8 mouse cellular contexts compared by ENCODE assay signal in genomic region chr2:32857584-32857983, GRCm38 (mm10). TPM values are rescaled to one million over a fixed set of nuclear protein-coding genes. Genes with fewer than 3 reads are reported as not detected.
A peak's percentile ranks its signal among the peaks of the same experiment; 100 is the strongest.
DNase-seq lines count a peak whose midpoint lies in the region; ATAC-seq and TF ChIP-seq lines count a peak whose summit lies in the region.

No protein-coding gene starts in this region.

- no peak overlapping the region for H3K9ac ChIP-seq in ES-E14 (ENCODE audit: insufficient read depth, low read depth, low read length, poor library complexity, severe bottlenecking)
- H3K9ac ChIP-seq in forebrain, embryonic 16.5 days (replicated peaks; ENCODE audit: low read depth, low read length): no peak overlapping the region
- no peak overlapping the region for H3K9ac ChIP-seq in hindbrain, embryonic 12.5 days

- H3K4me3 ChIP-seq in ES-E14 (ENCODE audit: insufficient read depth in 1 of 2, low read depth in 1 of 2, low read length in 2 of 2, poor library complexity in 1 of 2, severe bottlenecking in 1 of 2): no peak overlapping the region
- H3K4me3 ChIP-seq in forebrain, embryonic 16.5 days (replicated peaks; ENCODE audit: low read length): no peak overlapping the region
- no peak overlapping the region for H3K4me3 ChIP-seq in hindbrain, embryonic 12.5 days

- no peaks in the 10 kb centered on the region for H3K9me3 ChIP-seq in ES-E14 (ENCODE audit: control insufficient read depth, insufficient read depth, low read depth, low read length)
- no peaks in the 10 kb centered on the region for H3K9me3 ChIP-seq in forebrain, embryonic 16.5 days (ENCODE audit: control insufficient read depth, low read length)
- no peaks in the 10 kb centered on the region for H3K9me3 ChIP-seq in hindbrain, embryonic 12.5 days (replicated peaks)

- H3K4me2 ChIP-seq in forebrain, embryonic 16.5 days (ENCODE audit: low read length): no peak overlapping the region
- H3K4me2 ChIP-seq in hindbrain, embryonic 12.5 days (replicated peaks): no peak overlapping the region

- DNase-seq in ES-E14 (ENCODE audit: low read depth, low spot score): peak; percentile 75
- peak; percentile 74 for DNase-seq in cerebellum, adult 11 months
- peak; percentile 67 to 76 for DNase-seq in layer of hippocampus, postnatal 14 days (ENCODE audit: low spot score in 2 of 2)
- peak; percentile 88 for DNase-seq in lung, postnatal 14 days
- DNase-seq in retina, embryonic 14.5 days (ENCODE audit: low spot score): peak; percentile 92
- DNase-seq in thymus, postnatal 25 days: peak; percentile 77

- H3K27ac ChIP-seq in ES-E14 (ENCODE audit: insufficient read depth, low read depth, low read length, poor library complexity, severe bottlenecking): no peak overlapping the region
- H3K27ac ChIP-seq in forebrain, embryonic 16.5 days (ENCODE audit: low read length): no peak overlapping the region
- H3K27ac ChIP-seq in hindbrain, embryonic 12.5 days: no peak overlapping the region

- peaks cover 4 to 10% of the 10 kb centered on the region in 2 experiments; a peak in 3 of 4 replicates for H3K4me1 ChIP-seq in ES-E14 (ENCODE audit: control insufficient read depth in 2 of 2, insufficient read depth in 2 of 2, low read length in 2 of 2, poor library complexity in 1 of 2)
- H3K4me1 ChIP-seq in forebrain, embryonic 16.5 days (replicated peaks; ENCODE audit: control insufficient read depth, insufficient read depth, low read length): no peaks in the 10 kb centered on the region; the same call in 1 of the 2 replicates
- H3K4me1 ChIP-seq in hindbrain, embryonic 12.5 days: peaks cover under 1% of the 10 kb centered on the region

- no peaks in the 10 kb centered on the region for H3K36me3 ChIP-seq in ES-E14 (ENCODE audit: control insufficient read depth, insufficient read depth, low read length, poor library complexity, severe bottlenecking)
- no peaks in the 10 kb centered on the region for H3K36me3 ChIP-seq in forebrain, embryonic 16.5 days (ENCODE audit: control insufficient read depth, insufficient read depth)
- H3K36me3 ChIP-seq in hindbrain, embryonic 12.5 days: no peaks in the 10 kb centered on the region

- peak; percentile 54 for ATAC-seq in forebrain, embryonic 16.5 days
- ATAC-seq in hindbrain, embryonic 12.5 days (ENCODE audit: low FRiP score): 0 out of 2 replicates have a peak, but pooled peaks have one; percentile 42

- H3K27me3 ChIP-seq in forebrain, embryonic 16.5 days (replicated peaks; ENCODE audit: control insufficient read depth, insufficient read depth, low read length): no peaks in the 10 kb centered on the region; the same call in 1 of the 2 replicates
- H3K27me3 ChIP-seq in hindbrain, embryonic 12.5 days: peaks cover 4% of the 10 kb centered on the region; the same call in 1 of the 2 replicates

- in situ Hi-C loops in ES-E14 (cut with MboI; ENCODE audit: low sequenced_read_pairs in 2 of 2, unreplicated experiment in 2 of 2): no loop called here

- under 1% methylated on average over 7 of the region's 7 CpGs for WGBS in forebrain, embryonic 16.5 days
- WGBS in hindbrain, embryonic 12.5 days: 2% methylated on average over 7 of the region's 7 CpGs

TF ChIP-seq in ES-E14, 5 proteins besides CTCF, POLR2A, EP300 and RAD21:
- TF ChIP-seq ZC3H11A (IDR thresholded peaks at IDR 0.05; ENCODE audit: borderline replicate concordance, low read depth, low read length): peak; percentile 54; the same call in 1 of the 2 replicates
- TF ChIP-seq CHD2 (IDR thresholded peaks at IDR 0.05; ENCODE audit: low read depth, low read length): no peak
- TF ChIP-seq HCFC1 (IDR thresholded peaks at IDR 0.05; ENCODE audit: borderline replicate concordance, insufficient read depth, low read length): no peak
- TF ChIP-seq MAFK (IDR thresholded peaks at IDR 0.05; ENCODE audit: insufficient read depth, low read depth, low read length): no peak
- no peak for TF ChIP-seq ZNF384 (IDR thresholded peaks at IDR 0.05; ENCODE audit: low read depth, low read length)

RNA-seq across cellular contexts. Expression of gene Stxbp1, which starts 10.5 kb away (rescaled TPM):
- 4.0 and 6.6 TPM in 2 replicates for total RNA-seq in ES-E14 (2012; rRNA removed)
- 227 and 251 TPM in 2 replicates for polyA plus RNA-seq in forebrain, embryonic 16.5 days (2015; fragmentation: Nextera tagmentation; extraction: Ambion mirVana)
- polyA plus RNA-seq in hindbrain, embryonic 12.5 days (2016; fragmentation: Nextera tagmentation; extraction: Ambion mirVana): 102 and 105 TPM in 2 replicates
- 100 to 1,000 TPM; 601 to 619 TPM for total RNA-seq in layer of hippocampus, postnatal 14 days (2021)

RNA-seq across cellular contexts. Expression of gene Fam129b, which starts 18.3 kb away (rescaled TPM):
- total RNA-seq in ES-E14 (2012; rRNA removed): 65.3 and 90.0 TPM in 2 replicates
- polyA plus RNA-seq in forebrain, embryonic 16.5 days (2015; fragmentation: Nextera tagmentation; extraction: Ambion mirVana): 36.4 and 41.1 TPM in 2 replicates
- polyA plus RNA-seq in hindbrain, embryonic 12.5 days (2016; fragmentation: Nextera tagmentation; extraction: Ambion mirVana): 42.2 and 43.8 TPM in 2 replicates
- 10 to 100 TPM; 15.2 to 18.7 TPM for total RNA-seq in layer of hippocampus, postnatal 14 days (2021)

Comparison
In these comparisons a context has a peak if more than half of its experiments do, and no peak if none do; other contexts are left out.
1. RNA of gene Stxbp1, which starts 10.5 kb away (total RNA-seq): 601 to 619 TPM in layer of hippocampus, postnatal 14 days; 4.0 to 6.6 TPM in ES-E14; every median in the first group is over 10 times any median in the second.
2. Peak in every context shown above with its lines, with median percentiles within 50 percentile points of each other: DNase-seq.